Mouse (Mus musculus) heart, embryonic 14.5 days (tissue): ENCODE measurements around the gene Tmem267. TPM values are rescaled to one million over a fixed set of nuclear protein-coding genes. Genes with fewer than 3 reads are reported as not detected.
"Not testable (repeated sequence)": the region's sequence is repeated elsewhere in the genome, so short reads cannot be mapped to it uniquely, and the experiment has no call there.

ENCODE experiments used
- ATAC-seq: fragments of 200-750 bp; cut with Nextera tagmentation; 2 replicates; pipeline ENCODE4 v1.8.0; 2017; ENCODE audit warnings: low read depth, moderate TSS enrichment; ENCODE audit not compliant: insufficient number of reproducible peaks, insufficient read depth, low FRiP score
- H3K27ac ChIP-seq, 2 experiments: fragments of 200-500 bp in 1 of 2; fragments of 300-500 bp in 1 of 2; sonication (generic) in 1 of 2; replicated peaks in 1 of 2; 2 replicates each; pipeline ENCODE4 v1.5.1; 2012 to 2014; ENCODE audit warnings: low read depth in 2 of 2, low read length in 2 of 2, control low read depth in 1 of 2, mild to moderate bottlenecking in 1 of 2, mixed read lengths in 1 of 2; ENCODE audit not compliant: control insufficient read depth in 1 of 2, insufficient read depth in 1 of 2
- H3K27me3 ChIP-seq: fragments of 300-500 bp; sonication (generic); 2 replicates; pipeline ENCODE4 v1.6.1; 2014; ENCODE audit warnings: mild to moderate bottlenecking, low read length, control low read depth; ENCODE audit not compliant: control insufficient read depth, insufficient read depth
- H3K36me3 ChIP-seq: fragments of 300-500 bp; sonication (generic); 2 replicates; pipeline ENCODE4 v1.6.1; 2014; ENCODE audit warnings: mild to moderate bottlenecking, control low read depth, low read length, mixed read lengths; ENCODE audit not compliant: control insufficient read depth, insufficient read depth
- H3K4me1 ChIP-seq, 2 experiments: fragments of 200-500 bp in 1 of 2; fragments of 300-500 bp in 1 of 2; sonication (generic) in 1 of 2; 2 replicates each; pipeline ENCODE4 v1.6.1; 2012 to 2014; ENCODE audit warnings: low read length in 2 of 2, control low read depth in 1 of 2, mixed read lengths in 1 of 2; ENCODE audit not compliant: control insufficient read depth in 2 of 2, insufficient read depth in 2 of 2
- H3K4me2 ChIP-seq: fragments of 300-500 bp; sonication (generic); 2 replicates; pipeline ENCODE4 v1.6.1; 2014; ENCODE audit warnings: mild to moderate bottlenecking, low read length
- H3K4me3 ChIP-seq, 2 experiments: fragments of 200-500 bp in 1 of 2; fragments of 300-500 bp in 1 of 2; sonication (generic) in 1 of 2; 2 replicates each; pipeline ENCODE4 v1.5.1; 2012 to 2014; ENCODE audit warnings: low read length in 2 of 2, mild to moderate bottlenecking in 2 of 2, control low read depth in 1 of 2, low read depth in 1 of 2, moderate library complexity in 1 of 2; ENCODE audit not compliant: control insufficient read depth in 1 of 2, insufficient read depth in 1 of 2
- H3K9ac ChIP-seq: fragments of 300-500 bp; sonication (generic); 2 replicates; pipeline ENCODE4 v1.6.1; 2014; ENCODE audit warnings: mild to moderate bottlenecking, low read length
- H3K9me3 ChIP-seq: fragments of 300-500 bp; sonication (generic); 2 replicates; pipeline ENCODE4 v1.6.1; 2016; ENCODE audit warnings: low read length, control low read depth; ENCODE audit not compliant: control insufficient read depth
- WGBS: fragments of 180-500 bp; shearing (Covaris S2); extraction: QIAGEN DNeasy Blood & Tissue Kit; methylation state at CpG from one replicate; pipeline ENCODE4 v1.1.7; 2014; 5-methylcytosine and 5-hydroxymethylcytosine counted together
- polyA plus RNA-seq: library from polyadenylated mRNA; unstranded; fragments of >200 nt; fragmentation: Nextera tagmentation; extraction: Ambion mirVana; gene quantifications from 2 replicates; pipeline ENCODE4 v1.2.1, GENCODE M21; 2014

Tmem267 gene
- polyA plus RNA-seq, 1 experiment from 2014 or later: 1.7 TPM

GRCm38 (mm10) chr13:119599498-119599897 lies 111.7 kb downstream of the Tmem267 start:
- ATAC-seq, H3K36me3 ChIP-seq, H3K27me3 ChIP-seq, H3K27ac ChIP-seq, H3K4me3 ChIP-seq, H3K4me1 ChIP-seq, H3K9ac ChIP-seq, H3K4me2 ChIP-seq: not testable (repeated sequence)
- H3K9me3 ChIP-seq: peaks cover 21% of the 10 kb centered on the region
- 62% methylated on average over 2 of the region's 2 CpGs for WGBS

DNA sequence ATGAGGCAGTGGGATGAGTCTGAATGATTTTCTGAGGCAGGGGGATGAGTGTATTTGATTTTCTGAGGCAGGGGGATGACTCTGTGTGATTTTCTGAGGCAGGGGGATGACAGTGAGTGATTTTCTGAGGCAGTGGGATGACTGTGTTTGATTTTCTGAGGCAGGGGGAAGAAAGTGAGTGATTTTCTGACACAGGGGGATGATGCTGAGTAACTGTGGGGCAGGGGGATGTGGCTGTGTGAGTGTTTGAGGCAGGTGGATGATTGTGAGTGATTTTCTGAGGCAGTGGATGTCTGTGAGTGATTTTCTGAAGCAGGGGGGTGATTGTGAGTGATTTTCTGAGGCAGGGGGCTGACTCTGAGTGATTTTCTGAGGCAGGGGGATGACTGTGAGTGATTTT lies 112.3 kb downstream of the Tmem267 start:
- not testable (repeated sequence) for ATAC-seq, H3K36me3 ChIP-seq, H3K4me2 ChIP-seq, H3K9ac ChIP-seq, H3K4me3 ChIP-seq, H3K4me1 ChIP-seq, H3K27ac ChIP-seq, H3K27me3 ChIP-seq
- H3K9me3 ChIP-seq: peaks cover 21% of the 10 kb centered on the region

GRCm38 (mm10) chr13:119602688-119603331 lies 115.0 kb downstream of the Tmem267 start:
- not testable (repeated sequence) for H3K27me3 ChIP-seq, H3K9me3 ChIP-seq, H3K4me1 ChIP-seq, ATAC-seq, H3K9ac ChIP-seq, H3K27ac ChIP-seq, H3K4me2 ChIP-seq, H3K4me3 ChIP-seq, H3K36me3 ChIP-seq
- 46% methylated on average over 12 of the region's 13 CpGs for WGBS

DNA sequence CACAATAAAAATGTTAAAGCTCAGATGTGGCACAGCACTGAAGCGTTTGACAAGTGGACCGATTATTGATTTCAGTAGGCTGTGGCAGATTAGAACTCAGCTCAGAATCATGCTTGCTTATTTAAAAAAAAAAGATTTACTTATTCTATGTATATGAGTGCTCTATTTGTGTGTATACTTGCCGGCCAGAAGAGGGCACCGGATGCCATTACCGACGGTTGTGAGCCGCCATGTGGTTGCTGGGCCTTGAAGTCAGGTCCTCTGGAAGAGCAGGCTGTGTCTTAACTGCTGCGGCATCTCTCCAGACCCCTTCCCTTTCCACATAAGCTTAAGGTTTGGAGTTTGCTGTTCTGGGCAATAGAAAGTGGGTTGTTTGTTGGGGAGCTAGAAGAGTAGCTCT lies 116.1 kb downstream of the Tmem267 start:
- ATAC-seq: not testable (repeated sequence)

GRCm38 (mm10) chr13:119604322-119604721 lies 116.5 kb downstream of the Tmem267 start:
- H3K27ac ChIP-seq, H3K4me2 ChIP-seq, H3K9ac ChIP-seq, H3K27me3 ChIP-seq, H3K4me1 ChIP-seq, H3K36me3 ChIP-seq, H3K9me3 ChIP-seq, H3K4me3 ChIP-seq: not testable (repeated sequence)
- ATAC-seq: peak; percentile 20; the same call in 1 of the 2 replicates
- 83% methylated on average over 7 of the region's 9 CpGs for whole genome bisulfite sequencing

More for the DNA sequence above, 116.1 kb downstream of the Tmem267 start:
- H3K4me2 ChIP-seq, H3K27me3 ChIP-seq, H3K27ac ChIP-seq, H3K9ac ChIP-seq, H3K4me3 ChIP-seq, H3K4me1 ChIP-seq, H3K36me3 ChIP-seq, H3K9me3 ChIP-seq: not testable (repeated sequence)
- 91% methylated on average over 6 of the region's 8 CpGs for WGBS

GRCm38 (mm10) chr13:119618841-119619240 lies 131.0 kb downstream of the Tmem267 start:
- no peak overlapping the region for H3K9ac ChIP-seq
- H3K27me3 ChIP-seq: no peaks in the 10 kb centered on the region
- no peak overlapping the region for H3K4me3 ChIP-seq
- H3K4me2 ChIP-seq: no peak overlapping the region
- no peak overlapping the region for H3K27ac ChIP-seq
- WGBS: 93% methylated on average over 3 of the region's 3 CpGs
- no peak for ATAC-seq
- no peaks in the 10 kb centered on the region for H3K9me3 ChIP-seq
- no peaks in the 10 kb centered on the region for H3K4me1 ChIP-seq
- H3K36me3 ChIP-seq: no peaks in the 10 kb centered on the region

DNA sequence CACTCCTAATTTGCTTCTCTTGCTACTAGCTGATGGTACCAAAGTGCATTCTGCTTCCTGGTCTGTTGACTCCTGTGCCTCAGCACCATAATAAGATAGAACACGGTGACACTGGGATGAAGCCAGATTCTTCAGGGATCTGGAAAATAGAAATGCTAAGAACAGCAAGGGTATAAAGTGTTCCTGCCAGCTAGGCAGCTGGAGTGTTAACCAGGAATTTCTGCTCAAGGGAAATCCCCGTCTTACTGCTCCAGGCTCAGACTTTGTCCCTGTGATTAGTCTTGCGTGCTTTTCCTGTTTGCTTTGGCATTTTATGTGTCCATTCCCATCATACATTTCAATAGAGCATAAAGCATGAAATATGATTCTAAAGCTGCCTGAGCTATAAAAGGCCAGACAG lies 131.9 kb downstream of the Tmem267 start:
- Histone ChIP-seq H3K36me3 (no peaks in the 10 kb centered on the region), H3K27ac (no peak overlapping the region), H3K4me2 (no peak overlapping the region), H3K27me3 (no peaks in the 10 kb centered on the region), H3K4me1 (no peaks in the 10 kb centered on the region), H3K9me3 (no peaks in the 10 kb centered on the region), H3K4me3 (no peak overlapping the region), H3K9ac (no peak overlapping the region)
- no peak for ATAC-seq
- WGBS: 64% methylated on average over 3 of the region's 3 CpGs

DNA sequence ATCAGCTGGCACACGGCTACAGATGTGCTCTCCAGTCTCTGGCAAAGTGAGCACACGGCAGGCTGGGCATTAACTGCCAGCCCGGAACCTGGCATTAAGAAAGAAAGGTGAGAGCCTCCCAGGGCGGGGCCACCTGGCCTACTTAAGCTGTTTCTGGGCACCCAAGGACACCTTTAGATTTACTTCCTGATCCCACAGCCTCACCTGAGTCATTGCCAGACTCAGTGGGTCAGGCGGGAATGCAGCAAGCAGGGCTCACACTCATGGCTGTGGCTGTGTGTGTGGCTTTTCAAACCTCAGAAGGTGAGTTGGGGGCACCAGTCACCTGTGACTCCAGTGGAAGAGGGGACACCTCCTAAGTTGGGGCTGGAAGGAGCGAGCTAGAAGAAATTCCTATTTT lies 135.8 kb downstream of the Tmem267 start, which contains the start of gene Ccl28:
TSS of gene Ccl28 (plus strand) at position 186 of the 400 bp plus-strand sequence.
- Histone ChIP-seq H3K4me1 (no peaks in the 10 kb centered on the region), H3K9ac (no peak within 1 kb of the TSS), H3K4me2 (no peak within 1 kb of the TSS), H3K4me3 (no peak within 1 kb of the TSS), H3K36me3 (no peaks in the 10 kb centered on the region), H3K27me3 (no peaks in the 10 kb centered on the region), H3K9me3 (no peaks in the 10 kb centered on the region), H3K27ac (no peak within 1 kb of the TSS)
- 78% methylated on average over 6 of the region's 6 CpGs for WGBS
- no peak for ATAC-seq
